Mouse (Mus musculus) megakaryocyte, embryonic 14.5 days (primary cell): ENCODE measurements at regions not wholly inside any gene's neighbourhood (a gene's known extent, or its start where the extent isn't known, plus 50 kb on each side); places are given as distances from the start of the nearest gene placed in this dataset.

Source experiments
- FLI1 ChIP-seq: IDR thresholded peaks from 2 replicates; pipeline ENCODE4 v1.6.1; 2012; ENCODE audit warnings: low read length, inconsistent platforms, mixed read lengths
- GATA1 ChIP-seq: IDR thresholded peaks from 3 replicates; pipeline ENCODE4 v1.6.1; 2012; ENCODE audit warnings: mixed read lengths, low read length, inconsistent platforms, borderline replicate concordance

DNA sequence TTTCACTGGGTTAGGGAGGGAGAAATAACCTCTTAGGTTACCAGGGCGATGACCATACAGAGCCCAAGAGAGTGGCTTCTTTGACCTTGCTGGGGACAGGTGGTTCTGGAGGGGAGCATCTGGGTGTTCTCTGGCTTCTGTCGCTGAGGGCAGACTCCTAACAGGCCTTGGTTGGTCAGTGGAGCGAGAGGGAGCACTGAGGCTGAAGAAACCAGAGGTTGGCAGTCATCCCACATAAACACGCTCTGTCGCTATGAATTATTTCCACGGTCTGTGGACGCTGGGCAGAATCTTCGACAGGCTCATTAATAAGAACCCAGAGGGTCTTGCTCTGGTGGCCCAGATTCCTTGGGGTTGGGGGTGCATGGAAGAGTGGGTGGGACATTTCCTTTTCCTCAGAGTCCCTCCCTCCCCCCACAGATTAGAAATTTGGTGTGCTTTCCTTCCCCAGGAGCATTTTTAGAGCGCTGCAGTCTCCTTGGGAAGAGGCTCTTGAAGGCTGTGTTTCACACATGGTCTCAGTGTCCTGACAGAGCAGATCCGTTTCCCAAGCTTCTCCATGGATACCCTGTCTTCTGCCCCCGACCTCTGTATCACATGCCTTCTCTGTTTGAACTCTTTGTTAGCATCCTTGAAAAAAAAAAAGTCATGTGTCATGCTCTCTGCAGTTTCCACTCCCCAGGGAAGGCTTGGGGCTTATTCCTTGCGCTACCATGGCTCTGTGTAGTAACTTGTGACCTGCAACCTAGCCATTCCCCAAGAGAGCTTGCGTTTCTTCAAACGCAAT lies 190.1 kb downstream of the 4933412E24Rik start:
- no peak for TF ChIP-seq GATA1
- TF ChIP-seq FLI1 = no peak
